Mouse (Mus musculus): Measurements from ENCODE around the gene Eps8l3.

The Eps8l3 gene

GRCm38 (mm10) chr3:107895720-107896569, 18.9 kb downstream of the Eps8l3 start, which contains the start of gene Gstm5:
Gstm5 (plus strand) TSS chr3:107895821.
- peak; percentile 85 for DNase-seq (ENCODE audit: low spot score)

DNA sequence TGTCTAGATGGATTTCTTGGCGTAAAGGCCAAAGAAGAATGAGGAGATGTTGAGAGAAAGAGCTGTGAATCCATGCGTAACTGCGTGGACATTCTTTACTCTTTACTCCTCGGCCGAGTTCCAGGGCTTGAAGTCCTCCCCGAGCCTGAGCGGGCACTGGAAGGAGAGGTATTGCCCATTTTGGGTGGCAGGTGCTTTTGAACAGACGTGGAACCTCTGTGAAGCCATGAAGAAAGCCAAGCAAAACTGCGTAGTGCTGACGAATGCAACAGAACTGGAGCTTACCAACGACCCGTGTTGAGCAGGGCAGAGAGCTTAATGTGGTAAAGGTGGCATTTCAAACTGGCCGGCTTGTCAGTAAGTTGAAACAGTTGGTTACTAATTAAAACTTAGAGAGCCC, 21.7 kb downstream of the Eps8l3 start:
- no peak for DNase-seq (ENCODE audit: low spot score)

DNA sequence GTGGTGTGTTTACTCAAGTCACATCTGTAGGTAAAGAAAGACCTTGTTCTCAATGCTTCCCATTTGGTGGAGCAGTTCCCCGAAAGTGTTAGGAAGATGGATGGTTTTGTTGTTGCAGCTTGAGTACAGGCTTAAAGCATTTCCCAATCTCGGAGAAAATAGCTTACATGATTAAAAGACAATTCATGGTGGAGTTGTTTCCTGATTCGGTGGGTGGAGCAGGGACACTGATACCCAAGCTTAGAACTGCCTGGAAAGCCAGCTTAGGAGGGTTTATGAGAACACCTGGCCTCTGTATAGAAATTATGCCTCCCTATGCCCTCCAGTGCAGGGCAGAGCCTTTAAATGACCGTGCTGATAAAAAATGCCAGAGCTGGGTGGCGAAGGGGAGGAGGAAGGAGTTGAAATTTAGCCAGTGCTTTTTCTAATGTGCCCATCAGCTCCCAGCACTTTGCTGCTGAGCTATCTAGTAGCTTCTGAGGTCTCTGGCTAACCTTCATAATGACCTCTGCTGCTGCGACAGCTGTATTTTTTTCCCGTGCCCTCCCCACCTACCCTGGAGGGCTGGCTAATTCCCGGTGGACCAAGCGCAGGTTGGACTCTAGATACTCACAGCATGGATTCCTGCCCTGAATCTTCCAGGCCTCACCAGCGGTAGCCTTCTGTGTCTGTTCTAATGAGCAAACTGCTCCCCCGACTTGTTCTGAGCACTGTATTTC, 24.1 kb downstream of the Eps8l3 start:
- no peak for DNase-seq (ENCODE audit: low spot score)

DNA sequence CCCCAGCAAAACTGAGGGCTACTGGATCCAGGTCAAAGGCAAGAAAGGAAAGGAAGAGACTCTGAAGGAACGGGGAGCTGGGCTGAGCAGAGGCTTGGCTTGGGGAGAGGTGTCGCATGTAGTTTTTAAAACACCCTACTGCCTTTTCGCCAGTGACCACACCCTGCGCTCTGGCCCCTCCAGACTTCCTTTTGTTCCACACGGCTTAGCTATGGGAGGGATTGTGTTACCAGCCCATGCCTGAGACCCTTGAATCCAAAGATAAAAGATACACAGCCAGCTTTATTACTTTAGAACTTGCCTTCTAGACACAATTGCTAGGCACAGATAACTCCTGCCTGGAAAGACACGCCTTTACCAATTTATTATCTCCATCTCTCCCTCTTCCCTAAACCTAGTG, 28.9 kb downstream of the Eps8l3 start:
- DNase-seq (ENCODE audit: low spot score), result no peak

DNA sequence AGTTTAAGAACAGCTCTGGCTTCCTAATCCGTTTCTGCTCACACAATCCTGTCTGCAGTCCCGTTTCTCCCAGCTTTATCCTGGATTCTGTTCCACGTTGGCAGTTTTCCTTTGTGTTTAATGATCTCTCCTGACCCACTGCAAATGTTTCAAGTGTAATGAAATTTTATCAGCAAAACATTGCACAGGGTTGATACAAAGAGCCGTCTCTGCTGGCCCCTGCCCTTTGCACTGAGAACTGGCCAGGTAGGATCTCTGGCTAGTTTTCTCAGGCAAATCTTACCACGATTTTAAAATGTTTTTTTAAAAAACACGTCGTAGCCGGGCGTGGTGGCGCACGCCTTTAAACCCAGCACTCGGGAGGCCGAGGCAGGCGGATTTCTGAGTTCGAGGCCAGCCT, 39.6 kb downstream of the Eps8l3 start:
- DNase-seq (ENCODE audit: low spot score), result no peak

DNA sequence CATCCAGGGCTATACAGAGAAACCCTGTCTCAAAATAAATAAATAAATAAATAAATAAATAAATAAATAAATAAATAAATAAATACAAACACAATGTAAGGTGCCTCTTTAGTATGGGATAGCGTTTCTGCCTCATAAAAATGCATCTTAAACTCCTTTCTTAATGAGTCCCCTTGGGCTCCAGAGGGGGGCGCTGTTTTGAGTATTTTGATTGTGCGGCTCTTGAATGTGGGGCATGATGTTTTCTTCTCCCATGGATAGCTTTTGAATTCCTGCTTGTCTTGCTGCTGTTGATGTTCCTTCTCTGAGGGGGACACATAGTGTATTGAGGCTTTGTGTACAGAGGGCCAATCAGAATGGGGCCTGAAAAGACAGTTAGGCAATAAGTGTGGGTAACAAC, 40.1 kb downstream of the Eps8l3 start:
- DNase-seq (ENCODE audit: low spot score), result no peak

- peak; percentile 64 for DNase-seq (ENCODE audit: low spot score)
These were observed 40.9 kb downstream of the Eps8l3 start for GRCm38 (mm10) chr3:107917783-107918408.

GRCm38 (mm10) chr3:107920348-107920747, 43.3 kb downstream of the Eps8l3 start:
- DNase-seq (ENCODE audit: low spot score), result no peak

- DNase-seq (ENCODE audit: low spot score), result no peak
These were observed 48.3 kb downstream of the Eps8l3 start for GRCm38 (mm10) chr3:107925335-107925734.

GRCm38 (mm10) chr3:107927841-107928240, 50.8 kb downstream of the Eps8l3 start:
- DNase-seq (ENCODE audit: low spot score), result no peak

DNA sequence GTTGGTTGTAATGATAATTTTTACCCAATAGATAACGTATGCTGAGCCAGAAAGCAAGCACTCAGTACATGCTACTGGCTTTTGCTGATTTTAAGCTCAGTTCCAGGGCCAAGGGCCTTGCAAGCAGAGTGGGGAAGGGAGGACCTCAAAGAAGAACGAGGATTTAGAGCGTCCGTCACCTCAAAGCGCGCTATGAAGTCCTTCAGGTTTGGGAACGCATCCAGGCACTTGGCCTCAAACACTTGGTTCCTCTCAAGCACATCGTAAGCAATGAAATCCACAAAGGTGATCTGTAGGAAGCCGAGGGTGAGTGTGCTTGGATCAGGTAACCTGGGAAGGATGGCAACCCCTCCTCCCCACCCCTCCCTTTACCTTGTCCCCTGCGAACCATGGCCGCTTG, 51.7 kb downstream of the Eps8l3 start:
- no peak for DNase-seq (ENCODE audit: low spot score)

DNA sequence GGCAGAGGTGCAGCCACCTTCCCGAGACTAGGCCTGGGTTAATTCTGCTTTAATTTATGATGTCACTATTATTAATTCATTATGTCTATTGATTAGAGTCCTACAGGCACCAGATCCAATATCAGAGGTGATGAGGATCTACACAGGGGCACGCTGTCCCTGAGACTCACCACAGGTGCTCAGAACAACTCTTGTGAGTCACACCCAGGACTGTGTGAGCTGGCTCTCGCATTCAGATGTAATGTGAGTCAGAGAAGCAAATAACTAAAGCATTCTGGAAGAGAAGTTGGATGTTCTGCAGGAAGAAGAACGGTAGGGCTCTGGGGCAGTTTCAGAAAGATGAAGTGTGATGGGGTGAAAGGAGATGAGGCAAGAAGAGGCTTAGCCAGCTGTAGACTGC, 52.2 kb downstream of the Eps8l3 start:
- DNase-seq (ENCODE audit: low spot score), result no peak

GRCm38 (mm10) chr3:107929731-107930130, 52.7 kb downstream of the Eps8l3 start:
- DNase-seq (ENCODE audit: low spot score), result no peak

- DNase-seq (ENCODE audit: low spot score), result peak; percentile 21
These were observed 54.1 kb downstream of the Eps8l3 start for GRCm38 (mm10) chr3:107931134-107931533.

DNA sequence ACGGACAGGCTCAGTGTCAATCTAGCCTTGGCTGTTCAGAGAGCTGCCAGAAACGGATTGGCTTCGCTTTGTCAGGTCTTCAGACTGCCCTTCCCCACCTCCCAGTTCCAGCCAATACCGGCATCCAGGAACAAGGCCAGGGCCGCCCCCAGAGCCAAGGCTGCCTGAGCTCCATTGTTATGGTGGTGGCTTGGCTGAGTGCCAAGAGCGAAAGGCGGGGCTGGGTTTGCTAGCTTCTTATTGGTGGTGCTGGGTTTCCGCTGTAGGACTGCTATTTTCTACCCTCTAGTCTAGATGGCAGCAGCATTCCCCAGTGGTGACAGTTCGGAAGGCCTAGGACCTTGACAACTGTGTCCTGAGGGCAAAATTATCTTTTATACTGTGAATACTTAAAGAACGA, 54.6 kb downstream of the Eps8l3 start, which contains the start of gene Gstm7:
Gene Gstm7, minus strand, starts transcription at position 148 of the 400 bp plus-strand sequence.
- DNase-seq (ENCODE audit: low spot score), result peak; percentile 97

- DNase-seq (ENCODE audit: low spot score), result peak; percentile 8
These were observed 55.1 kb downstream of the Eps8l3 start for GRCm38 (mm10) chr3:107932128-107932527.

GRCm38 (mm10) chr3:107935268-107935667, 58.2 kb downstream of the Eps8l3 start:
- no peak for DNase-seq (ENCODE audit: low spot score)

DNA sequence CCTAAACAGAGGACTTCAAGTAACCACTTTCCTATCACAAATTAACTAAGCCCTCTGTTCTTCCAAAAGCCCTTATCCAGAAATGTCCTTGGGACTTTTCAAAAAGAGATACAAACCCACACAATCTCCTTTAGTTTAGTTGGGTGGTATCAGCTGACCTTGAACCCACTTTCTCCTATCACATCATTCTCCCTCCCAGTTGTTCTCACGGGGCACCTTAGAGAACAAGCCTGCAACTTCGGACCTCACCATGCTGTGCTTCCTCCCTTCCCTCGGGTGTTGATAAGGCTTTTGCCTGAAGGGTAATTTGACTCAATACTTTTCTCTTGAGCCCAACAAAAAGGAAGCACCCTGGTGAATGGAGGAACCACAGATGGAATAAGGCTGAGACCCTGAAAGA, 58.9 kb downstream of the Eps8l3 start:
- no peak for DNase-seq (ENCODE audit: low spot score)

- peak; percentile 64 for DNase-seq (ENCODE audit: low spot score)
These were observed 62.4 kb downstream of the Eps8l3 start for GRCm38 (mm10) chr3:107939403-107939802.

DNA sequence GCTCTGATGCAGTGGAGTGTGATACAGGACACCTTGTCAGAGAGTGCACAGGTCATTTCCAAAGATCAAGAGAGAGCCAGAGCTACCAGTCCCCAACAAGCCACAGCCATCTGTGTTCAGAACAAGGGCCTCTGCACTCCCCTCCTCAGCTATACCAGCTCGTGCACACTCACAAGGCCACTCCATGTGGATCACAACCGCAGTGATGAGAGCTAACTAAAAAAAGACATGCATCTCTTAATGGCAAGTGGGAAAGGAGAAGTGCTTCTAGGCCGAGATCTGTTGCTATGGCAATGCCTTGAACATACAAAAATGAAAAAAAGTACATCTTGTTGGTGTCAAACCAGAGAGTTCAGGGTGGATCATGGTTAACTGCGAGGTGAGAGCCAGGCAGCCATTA, 62.8 kb downstream of the Eps8l3 start:
- no peak for DNase-seq (ENCODE audit: low spot score)

- DNase-seq (ENCODE audit: low spot score), result peak; percentile 17
These were observed 63.5 kb downstream of the Eps8l3 start for GRCm38 (mm10) chr3:107940524-107940923.

DNA sequence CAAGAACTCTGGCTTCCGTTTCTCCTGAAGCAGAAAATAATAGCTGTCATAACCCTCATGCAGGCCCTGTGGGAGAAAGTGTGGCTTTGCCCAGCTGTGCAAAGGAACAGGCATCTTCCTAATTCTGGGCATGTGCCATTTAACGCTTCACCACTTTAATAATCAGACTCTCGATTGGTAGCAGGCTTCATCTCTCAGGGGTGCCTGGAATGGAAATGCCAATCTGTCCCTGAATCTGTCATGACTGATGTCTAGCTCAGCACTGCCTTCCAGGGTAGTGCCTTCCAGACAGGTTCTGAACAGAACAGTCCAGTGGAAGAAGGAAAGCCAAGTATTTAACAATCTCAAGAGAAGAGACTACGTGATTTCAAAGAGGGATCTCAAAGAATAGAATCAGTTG, 64.2 kb downstream of the Eps8l3 start:
- peak; percentile 24 for DNase-seq (ENCODE audit: low spot score)
